ENCODE assay signal across 28 mouse cellular contexts in the genomic region with DNA sequence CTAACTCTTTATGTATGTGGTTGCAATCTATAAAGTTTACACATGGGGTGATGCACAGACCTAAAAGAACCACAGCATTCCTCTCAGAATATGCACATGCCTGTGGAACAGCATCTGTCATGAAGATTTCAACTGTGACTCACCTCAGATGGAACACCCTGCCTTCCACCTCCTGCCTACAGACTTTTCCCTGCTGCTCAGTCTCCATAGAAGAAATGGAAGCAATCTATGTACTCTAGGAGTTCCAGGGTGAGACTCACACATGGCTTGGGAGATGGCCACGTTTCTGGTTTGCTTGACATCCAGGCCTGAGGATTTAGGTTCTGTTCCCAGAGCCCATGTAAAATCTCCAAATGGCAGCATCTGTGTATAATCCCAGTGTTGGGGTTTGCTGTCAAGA.
DNase-seq lines count a peak whose midpoint lies in the region; ATAC-seq and TF ChIP-seq lines count a peak whose summit lies in the region.
"Had no signal": no experiment of that assay in that cellular context is flagged by ENCODE, and none has a peak within 500 bp of the region (broad histone marks: within the 10 kb centered on the region; RNA-seq: fewer than 3 reads in every experiment).

No protein-coding gene starts in this region.

- no peak overlapping the region for H3K4me2 ChIP-seq in midbrain, embryonic 14.5 days (ENCODE audit: low read length)
- H3K4me2 ChIP-seq: forebrain, embryonic 12.5 days; intestine, embryonic 15.5 days; limb, embryonic 15.5 days; liver, embryonic 13.5 days; midbrain, embryonic 13.5 days; stomach, embryonic 15.5 days had no signal

- 80% methylated on average over 1 of the region's 1 CpGs for WGBS in midbrain, embryonic 14.5 days

- H3K4me1 ChIP-seq in midbrain, embryonic 14.5 days (ENCODE audit: control insufficient read depth, insufficient read depth, low read length) = no peaks in the 10 kb centered on the region
- H3K4me1 ChIP-seq: forebrain, embryonic 12.5 days; intestine, embryonic 15.5 days; limb, embryonic 10.5 days; limb, embryonic 15.5 days; liver, embryonic 13.5 days; midbrain, embryonic 13.5 days; stomach, embryonic 15.5 days had no signal

- H3K27ac ChIP-seq in left cerebral cortex, adult 2 months = no peak overlapping the region
- no peak overlapping the region for H3K27ac ChIP-seq in midbrain, embryonic 14.5 days (replicated peaks; ENCODE audit: low read depth, low read length)
- H3K27ac ChIP-seq: forebrain, embryonic 12.5 days; intestine, embryonic 15.5 days; limb, embryonic 10.5 days; limb, embryonic 15.5 days; liver, embryonic 13.5 days; macrophage; midbrain, embryonic 13.5 days; stomach, embryonic 15.5 days had no signal

- no peak for TF ChIP-seq CTCF in left cerebral cortex, adult 2 months (IDR thresholded peaks at IDR 0.05)

- H3K4me3 ChIP-seq in left cerebral cortex, adult 2 months = no peak overlapping the region
- no peak overlapping the region for H3K4me3 ChIP-seq in midbrain, embryonic 14.5 days (replicated peaks; ENCODE audit: low read depth, low read length)
- H3K4me3 ChIP-seq: forebrain, embryonic 12.5 days; intestine, embryonic 15.5 days; limb, embryonic 10.5 days; limb, embryonic 15.5 days; liver, embryonic 13.5 days; midbrain, embryonic 13.5 days; stomach, embryonic 15.5 days had no signal

- H3K9me3 ChIP-seq in midbrain, embryonic 14.5 days (ENCODE audit: control insufficient read depth, low read length) = peaks cover 10% of the 10 kb centered on the region
- H3K9me3 ChIP-seq: forebrain, embryonic 12.5 days; intestine, embryonic 15.5 days; limb, embryonic 10.5 days; limb, embryonic 15.5 days; stomach, embryonic 15.5 days had no signal

- H3K9ac ChIP-seq in midbrain, embryonic 14.5 days (replicated peaks; ENCODE audit: low read length) = no peak overlapping the region
- H3K9ac ChIP-seq: forebrain, embryonic 12.5 days; intestine, embryonic 15.5 days; limb, embryonic 15.5 days; liver, embryonic 13.5 days; midbrain, embryonic 13.5 days; stomach, embryonic 15.5 days had no signal

- ATAC-seq in midbrain, embryonic 14.5 days (ENCODE audit: low FRiP score, low TSS enrichment) = no peak
- ATAC-seq: CD4-positive, CD25-positive, alpha-beta regulatory T cell, adult 4 months; hindbrain, embryonic 16.5 days; intestine, embryonic 15.5 days; lung, postnatal 0 days; midbrain, embryonic 13.5 days had no signal

- intact Hi-C loops in left cerebral cortex, adult 2 months (cut with DNase I) = loop anchor here (5.0 kb wide), 1 partner anchor 227 kb away; no protein-coding TSS in a partner anchor
- intact Hi-C loops in left cerebral cortex, postnatal 36 days (cut with DNase I) = no loop called here

- peak; percentile 19 for DNase-seq in left cerebral cortex, adult 11 months (ENCODE audit: low spot score)
- DNase-seq in left cerebral cortex, adult 2 months (ENCODE audit: extremely low spot score in 1 of 2, low spot score in 2 of 2) = no peak
- peak; percentile 18 for DNase-seq in right cerebral cortex, postnatal 25 days
- DNase-seq in right cerebral cortex, postnatal 10 days (ENCODE audit: low spot score in 2 of 2) = no peak
- peak; percentile 40 to 51 for DNase-seq in frontal cortex, adult 2 months (ENCODE audit: extremely low spot score in 1 of 2, low spot score in 1 of 2)
- peak; percentile 13 to 48 for DNase-seq in left cerebral cortex, postnatal 36 days (ENCODE audit: low spot score in 2 of 2)
- DNase-seq in retina, postnatal 1 day = no peak
- DNase-seq in midbrain, embryonic 14.5 days = no peak
- DNase-seq: adrenal gland, postnatal 25 days; cerebellum, adult 2 months; cerebellum, postnatal 14 days; gastrocnemius, postnatal 10 days; kidney, adult 8-10 months; kidney, postnatal 10 days; liver, embryonic 13.5 days; lung, adult 18-20 months; thymus, adult 2 months; thymus, postnatal 4 days had no signal

- no peaks in the 10 kb centered on the region for H3K27me3 ChIP-seq in midbrain, embryonic 14.5 days (ENCODE audit: control insufficient read depth, insufficient read depth, low read length)
- H3K27me3 ChIP-seq: forebrain, embryonic 12.5 days; intestine, embryonic 15.5 days; limb, embryonic 15.5 days; liver, embryonic 13.5 days; midbrain, embryonic 13.5 days; stomach, embryonic 15.5 days had no signal

- no peaks in the 10 kb centered on the region for H3K36me3 ChIP-seq in midbrain, embryonic 14.5 days (ENCODE audit: control insufficient read depth, insufficient read depth, low read length)
- H3K36me3 ChIP-seq: forebrain, embryonic 12.5 days; intestine, embryonic 15.5 days; limb, embryonic 10.5 days; limb, embryonic 15.5 days; liver, embryonic 13.5 days; midbrain, embryonic 13.5 days; stomach, embryonic 15.5 days had no signal

Comparison
In these comparisons a context has a peak if more than half of its experiments do, and no peak if none do; other contexts are left out.
1. DNase-seq: peak in left cerebral cortex, adult 11 months (single experiment), right cerebral cortex, postnatal 25 days (single experiment), frontal cortex, adult 2 months (2 of 2) and left cerebral cortex, postnatal 36 days (2 of 2); none in left cerebral cortex, adult 2 months (0 of 2), right cerebral cortex, postnatal 10 days (0 of 2), retina, postnatal 1 day (single experiment) and midbrain, embryonic 14.5 days (single experiment).